Mouse (Mus musculus) myocyte (in vitro differentiated cells): ENCODE measurements at regions not wholly inside any gene's neighbourhood (a gene's known extent, or its start where the extent isn't known, plus 50 kb on each side); places are given as distances from the start of the nearest gene placed in this dataset.

Experiments
- H3K27me3 ChIP-seq: one replicate; pipeline ENCODE4 v1.6.1; 2011; ENCODE audit not compliant: control insufficient read depth, insufficient read depth, insufficient read length
- H3K36me3 ChIP-seq: one replicate; pipeline ENCODE4 v1.6.1; 2011; ENCODE audit not compliant: control insufficient read depth, insufficient read depth
- H3K4me2 ChIP-seq: one replicate; pipeline ENCODE4 v1.6.1; 2011; ENCODE audit warnings: low read depth, control low read depth
- H3K4me3 ChIP-seq: one replicate; pipeline ENCODE4 v1.5.1; 2011; ENCODE audit warnings: mild to moderate bottlenecking, control low read depth, moderate library complexity
- H3K79me2 ChIP-seq: one replicate; pipeline ENCODE4 v1.6.1; 2011; ENCODE audit not compliant: control insufficient read depth, insufficient read depth
- H3ac ChIP-seq: one replicate; pipeline ENCODE4 v1.6.1; 2011; ENCODE audit not compliant: control insufficient read depth, insufficient read length
- CEBPB ChIP-seq: IDR thresholded peaks from 2 replicates; pipeline ENCODE4 v1.6.1; 2011; ENCODE audit warnings: mild to moderate bottlenecking, moderate library complexity; ENCODE audit not compliant: poor library complexity, insufficient read depth, severe bottlenecking
- E2F4 ChIP-seq: IDR thresholded peaks from one replicate; pipeline ENCODE4 v1.6.1; 2011; ENCODE audit warnings: mild to moderate bottlenecking, control low read depth, moderate library complexity; ENCODE audit not compliant: insufficient read depth
- MAX ChIP-seq: IDR thresholded peaks from one replicate; pipeline ENCODE4 v1.6.1; 2011; ENCODE audit warnings: low read depth, mild to moderate bottlenecking, control low read depth
- MYOD1 ChIP-seq, 3 experiments: IDR thresholded peaks; one replicate each; pipeline ENCODE4 v1.6.1; 2011; ENCODE audit warnings: control low read depth in 2 of 3, low read depth in 2 of 3, mild to moderate bottlenecking in 2 of 3, moderate library complexity in 1 of 3; ENCODE audit not compliant: insufficient read length in 2 of 3, control insufficient read depth in 1 of 3
- MYOG ChIP-seq, 3 experiments: IDR thresholded peaks; one replicate each; pipeline ENCODE4 v1.6.1; 2011; ENCODE audit warnings: control low read depth in 2 of 3, low read depth in 2 of 3, mild to moderate bottlenecking in 2 of 3; ENCODE audit not compliant: insufficient read length in 2 of 3, control insufficient read depth in 1 of 3, insufficient read depth in 1 of 3
- POLR2A ChIP-seq: IDR thresholded peaks from one replicate; pipeline ENCODE4 v1.6.1; 2011; ENCODE audit warnings: low read depth, mild to moderate bottlenecking, control low read depth, moderate library complexity; ENCODE audit not compliant: insufficient read length
- POLR2AphosphoS2 ChIP-seq: IDR thresholded peaks from one replicate; pipeline ENCODE4 v1.6.1; 2011; ENCODE audit warnings: low read depth, control low read depth; ENCODE audit not compliant: insufficient read length
- REST ChIP-seq: IDR thresholded peaks from one replicate; pipeline ENCODE4 v1.6.1; 2011; ENCODE audit warnings: mild to moderate bottlenecking, control low read depth, moderate library complexity; ENCODE audit not compliant: insufficient read depth, insufficient read length
- SRF ChIP-seq: IDR thresholded peaks from one replicate; pipeline ENCODE4 v1.6.1; 2011; ENCODE audit warnings: low read depth; ENCODE audit not compliant: control insufficient read depth, insufficient read length
- TCF12 ChIP-seq: IDR thresholded peaks from one replicate; pipeline ENCODE4 v1.6.1; 2011; ENCODE audit warnings: mild to moderate bottlenecking, control low read depth; ENCODE audit not compliant: poor library complexity, insufficient read depth, severe bottlenecking
- TCF3 ChIP-seq: IDR thresholded peaks from one replicate; pipeline ENCODE4 v1.6.1; 2011; ENCODE audit warnings: low read depth, control low read depth; ENCODE audit not compliant: insufficient read length
- USF1 ChIP-seq: IDR thresholded peaks from one replicate; pipeline ENCODE4 v1.6.1; 2011; ENCODE audit warnings: low read depth, mild to moderate bottlenecking, control low read depth, moderate library complexity

DNA sequence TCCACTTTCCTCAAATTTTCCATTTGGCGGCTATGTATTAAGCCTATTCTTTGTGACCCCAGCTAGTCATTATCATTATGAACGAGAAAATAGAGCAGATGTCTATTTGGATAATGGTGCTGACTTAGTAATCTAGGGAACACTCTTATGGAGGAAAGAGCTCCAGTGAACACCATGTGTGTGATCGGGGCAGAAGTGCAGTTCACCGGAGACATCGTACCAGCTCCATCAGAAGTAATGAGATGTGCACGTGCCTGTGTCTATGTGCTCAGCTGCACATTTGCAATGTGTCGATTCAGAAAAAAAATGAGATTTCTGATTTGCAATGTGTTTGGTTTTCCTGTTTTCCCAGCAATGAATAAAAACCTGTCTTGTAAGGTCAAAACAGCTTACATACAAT, 206.6 kb downstream of the Mreg start:
- no peak overlapping the region for H3K4me3 ChIP-seq
- no peaks in the 10 kb centered on the region for H3K36me3 ChIP-seq
- H3K4me2 ChIP-seq = no peak overlapping the region
- no peak overlapping the region for H3ac ChIP-seq
- TF ChIP-seq POLR2AphosphoS2 (no peak), CEBPB (no peak), USF1 (no peak), MAX (no peak), REST (no peak), TCF3 (no peak), SRF (no peak), MYOD1 (IDR thresholded peaks at IDR 0.05; ENCODE audit: control insufficient read depth in 1 of 3, insufficient read length in 2 of 3, low read depth in 2 of 3) (no peak), POLR2A (no peak)
- no peaks in the 10 kb centered on the region for H3K79me2 ChIP-seq
- H3K27me3 ChIP-seq = no peaks in the 10 kb centered on the region

DNA sequence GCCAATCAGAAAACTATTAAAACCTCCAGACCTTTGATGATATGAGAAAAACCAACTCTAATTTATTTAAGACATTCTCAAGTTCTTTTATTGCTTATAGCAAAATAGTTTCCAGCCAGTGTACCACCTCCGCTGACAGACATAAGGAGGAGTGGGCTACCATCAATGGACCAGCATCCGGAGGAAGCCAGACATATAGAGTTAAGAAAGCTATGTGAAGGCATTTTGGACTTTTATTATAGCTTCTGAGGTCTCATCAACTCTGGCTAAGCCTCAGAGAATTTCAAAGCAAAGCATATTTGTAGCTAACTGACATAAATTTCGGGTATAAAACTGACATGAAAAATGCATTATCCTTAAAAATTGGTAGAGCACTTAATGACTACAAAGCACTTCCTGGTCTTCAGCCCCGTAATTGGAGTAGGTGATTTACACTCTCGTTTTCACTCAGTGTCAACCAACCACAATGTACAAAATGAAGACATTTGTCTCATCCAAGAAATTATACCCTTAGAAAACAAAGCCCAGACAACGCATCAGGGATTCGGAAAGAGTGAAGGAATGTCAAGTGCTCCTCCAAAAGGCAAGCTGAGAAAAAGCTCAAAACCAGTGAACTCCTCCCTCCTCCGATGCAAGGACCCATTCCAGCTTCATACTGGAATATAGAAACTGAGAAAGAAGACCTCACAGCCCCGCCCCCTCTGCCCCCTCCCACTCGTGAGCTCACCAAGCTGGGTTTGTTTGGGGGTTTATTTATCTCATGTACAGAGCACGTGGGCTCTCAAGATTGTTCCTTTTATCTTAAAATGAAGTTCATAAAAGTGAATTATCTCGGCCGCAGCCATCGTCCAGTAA, 208.5 kb downstream of the Mreg start:
- Histone ChIP-seq H3K79me2 (no peaks in the 10 kb centered on the region), H3K27me3 (no peaks in the 10 kb centered on the region), H3K36me3 (no peaks in the 10 kb centered on the region), H3K4me2 (no peak overlapping the region), H3ac (no peak overlapping the region), H3K4me3 (no peak overlapping the region)
- TF ChIP-seq REST (no peak), CEBPB (no peak), USF1 (no peak), POLR2A (no peak), MYOG (IDR thresholded peaks at IDR 0.05; ENCODE audit: control insufficient read depth in 1 of 3, insufficient read depth in 1 of 3, insufficient read length in 2 of 3, low read depth in 2 of 3) (no peak), E2F4 (no peak), POLR2AphosphoS2 (no peak), TCF12 (no peak), MYOD1 (IDR thresholded peaks at IDR 0.05; ENCODE audit: control insufficient read depth in 1 of 3, insufficient read length in 2 of 3, low read depth in 2 of 3) (no peak), SRF (no peak), TCF3 (no peak), MAX (no peak)

DNA sequence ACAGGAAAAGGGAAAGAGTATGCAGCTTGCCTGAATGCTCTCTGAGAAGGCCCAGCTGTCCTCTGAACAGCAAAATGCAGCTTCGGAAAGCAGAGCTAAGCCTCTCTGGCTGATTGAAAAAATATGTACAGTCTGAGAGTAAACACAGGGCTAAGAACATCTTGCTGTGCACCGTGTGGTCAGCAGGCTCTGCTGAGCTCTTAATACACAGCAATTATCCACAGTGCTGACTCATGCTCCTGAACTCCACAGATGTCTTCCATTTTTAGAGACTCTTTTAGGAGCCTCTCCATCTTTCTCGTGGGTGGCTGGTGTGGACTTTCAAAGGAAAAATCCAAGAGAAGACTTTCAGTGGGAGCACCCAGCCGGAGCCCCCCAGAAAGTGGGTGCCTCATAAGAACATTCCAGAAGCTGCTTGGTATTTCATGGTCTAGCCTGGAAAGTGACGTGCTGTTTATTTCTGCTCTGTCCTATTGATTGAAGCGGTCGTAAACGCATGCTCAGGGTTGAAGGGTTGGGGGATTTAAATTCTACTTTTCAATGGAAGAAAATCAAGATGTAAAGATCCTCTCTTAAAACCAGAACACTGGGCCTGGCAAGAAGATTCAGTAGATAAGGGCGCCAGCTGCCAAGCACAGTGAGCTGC, 209.5 kb downstream of the Mreg start:
- no peak overlapping the region for H3K4me3 ChIP-seq
- peak overlapping the region; percentile 66 for H3K4me2 ChIP-seq
- TF ChIP-seq E2F4 (no peak), MYOG (IDR thresholded peaks at IDR 0.05; ENCODE audit: control insufficient read depth in 1 of 3, insufficient read depth in 1 of 3, insufficient read length in 2 of 3, low read depth in 2 of 3) (peak in 1 of 3 experiments; percentile 20), TCF3 (no peak), MYOD1 (IDR thresholded peaks at IDR 0.05; ENCODE audit: control insufficient read depth in 1 of 3, insufficient read length in 2 of 3, low read depth in 2 of 3) (peak in 2 of 3 experiments; percentile 31 to 46), REST (no peak), POLR2AphosphoS2 (no peak), POLR2A (no peak), TCF12 (no peak), CEBPB (no peak), USF1 (no peak), MAX (no peak), SRF (no peak)
- H3K79me2 ChIP-seq = no peaks in the 10 kb centered on the region
- no peak overlapping the region for H3ac ChIP-seq
- no peaks in the 10 kb centered on the region for H3K36me3 ChIP-seq
- H3K27me3 ChIP-seq = no peaks in the 10 kb centered on the region

GRCm38 (mm10) chr1:72000741-72001140, 211.4 kb downstream of the Mreg start:
- Histone ChIP-seq H3ac (no peak overlapping the region), H3K4me3 (no peak overlapping the region), H3K4me2 (no peak overlapping the region), H3K79me2 (no peaks in the 10 kb centered on the region), H3K36me3 (no peaks in the 10 kb centered on the region), H3K27me3 (no peaks in the 10 kb centered on the region)
- TF ChIP-seq USF1 (no peak), TCF12 (no peak), SRF (no peak), TCF3 (no peak), MYOG (IDR thresholded peaks at IDR 0.05; ENCODE audit: control insufficient read depth in 1 of 3, insufficient read depth in 1 of 3, insufficient read length in 2 of 3, low read depth in 2 of 3) (no peak), POLR2A (no peak)
